Mouse (Mus musculus): ENCODE results near the gene Slc25a33. TPM values are rescaled to one million over a fixed set of nuclear protein-coding genes. Genes with fewer than 3 reads are reported as not detected.

Gene Slc25a33
- polyA plus RNA-seq, 1 experiment from 2014 or later: 5.9 TPM

GRCm38 (mm10) chr4:149705298-149705697, 68.8 kb downstream of the Slc25a33 start:
- Histone ChIP-seq H3K36me3 (no peaks in the 10 kb centered on the region), H3K9me3 (no peaks in the 10 kb centered on the region), H3K27ac (replicated peaks) (no peak overlapping the region), H3K4me2 (no peak overlapping the region), H3K27me3 (replicated peaks) (peaks cover 9% of the 10 kb centered on the region), H3K4me3 (no peak overlapping the region), H3K4me1 (peaks cover 9% of the 10 kb centered on the region), H3K9ac (no peak overlapping the region)
- ATAC-seq (ENCODE audit: extremely low read depth, insufficient number of reproducible peaks, low FRiP score, low TSS enrichment): no peak
- WGBS: 47% methylated on average over 7 of the region's 7 CpGs

- no peak within 1 kb of the TSS for H3K4me2 ChIP-seq
- H3K9me3 ChIP-seq: no peaks in the 10 kb centered on the region
- no peaks in the 10 kb centered on the region for H3K36me3 ChIP-seq
Measured at GRCm38 (mm10) chr4:149702210-149702979, 71.7 kb downstream of the Slc25a33 start, which contains the start of gene Pik3cd. Gene Pik3cd, minus strand, starts transcription at chr4:149702571.

GRCm38 (mm10) chr4:149701426-149702209, 72.5 kb downstream of the Slc25a33 start:
- Histone ChIP-seq H3K36me3 (no peaks in the 10 kb centered on the region), H3K27me3 (replicated peaks) (peaks cover 46% of the 10 kb centered on the region), H3K9ac (no peak overlapping the region), H3K4me1 (peaks cover 26% of the 10 kb centered on the region), H3K4me3 (no peak overlapping the region), H3K27ac (replicated peaks) (no peak overlapping the region), H3K9me3 (no peaks in the 10 kb centered on the region), H3K4me2 (no peak overlapping the region)
- ATAC-seq (ENCODE audit: extremely low read depth, insufficient number of reproducible peaks, low FRiP score, low TSS enrichment): no peak
- 64% methylated on average over 18 of the region's 18 CpGs for WGBS

More at GRCm38 (mm10) chr4:149702210-149702979, 71.7 kb downstream of the Slc25a33 start, which contains the start of gene Pik3cd:
- ATAC-seq (ENCODE audit: extremely low read depth, insufficient number of reproducible peaks, low FRiP score, low TSS enrichment): no peak
- Histone ChIP-seq H3K27ac (replicated peaks) (no peak within 1 kb of the TSS), H3K4me1 (peaks cover 18% of the 10 kb centered on the region), H3K4me3 (no peak within 1 kb of the TSS), H3K27me3 (replicated peaks) (peaks cover 38% of the 10 kb centered on the region), H3K9ac (no peak within 1 kb of the TSS)
- WGBS: 56% methylated on average over 19 of the region's 19 CpGs

GRCm38 (mm10) chr4:149699953-149700352, 74.1 kb downstream of the Slc25a33 start:
- H3K9ac ChIP-seq: no peak overlapping the region
- peaks cover 31% of the 10 kb centered on the region for H3K4me1 ChIP-seq
- H3K27ac ChIP-seq (replicated peaks): no peak overlapping the region
- no peak for ATAC-seq (ENCODE audit: extremely low read depth, insufficient number of reproducible peaks, low FRiP score, low TSS enrichment)
- no peak overlapping the region for H3K4me2 ChIP-seq
- no peaks in the 10 kb centered on the region for H3K9me3 ChIP-seq
- no peak overlapping the region for H3K4me3 ChIP-seq
- H3K36me3 ChIP-seq: no peaks in the 10 kb centered on the region
- H3K27me3 ChIP-seq (replicated peaks): peaks cover 46% of the 10 kb centered on the region
- WGBS: 77% methylated on average over 4 of the region's 4 CpGs

GRCm38 (mm10) chr4:149698197-149698821, 75.8 kb downstream of the Slc25a33 start:
- H3K4me2 ChIP-seq: peak overlapping the region; percentile 87
- WGBS: under 1% methylated on average over 35 of the region's 35 CpGs

GRCm38 (mm10) chr4:149697506-149698196, 76.4 kb downstream of the Slc25a33 start:
- H3K36me3 ChIP-seq: no peaks in the 10 kb centered on the region
- no peak for ATAC-seq (ENCODE audit: extremely low read depth, insufficient number of reproducible peaks, low FRiP score, low TSS enrichment)
- H3K4me2 ChIP-seq: peak overlapping the region; percentile 87
- peaks cover 46% of the 10 kb centered on the region for H3K27me3 ChIP-seq (replicated peaks)
- H3K4me1 ChIP-seq: peaks cover 28% of the 10 kb centered on the region
- H3K4me3 ChIP-seq: peak overlapping the region; percentile 60
- 17% methylated on average over 15 of the region's 15 CpGs for WGBS
- no peak overlapping the region for H3K27ac ChIP-seq (replicated peaks)
- peak overlapping the region; percentile 79 for H3K9ac ChIP-seq
- no peaks in the 10 kb centered on the region for H3K9me3 ChIP-seq

More at GRCm38 (mm10) chr4:149698197-149698821, 75.8 kb downstream of the Slc25a33 start:
- ATAC-seq (ENCODE audit: extremely low read depth, insufficient number of reproducible peaks, low FRiP score, low TSS enrichment): no peak
- Histone ChIP-seq H3K27me3 (replicated peaks) (peaks cover 46% of the 10 kb centered on the region), H3K36me3 (no peaks in the 10 kb centered on the region), H3K4me3 (peak overlapping the region; percentile 60), H3K27ac (replicated peaks) (no peak overlapping the region), H3K9ac (peak overlapping the region; percentile 79), H3K4me1 (peaks cover 31% of the 10 kb centered on the region), H3K9me3 (no peaks in the 10 kb centered on the region)

- Histone ChIP-seq H3K9me3 (no peaks in the 10 kb centered on the region), H3K4me2 (peak overlapping the region; percentile 34), H3K4me1 (peaks cover 28% of the 10 kb centered on the region), H3K27me3 (replicated peaks) (peaks cover 46% of the 10 kb centered on the region), H3K36me3 (no peaks in the 10 kb centered on the region), H3K9ac (peak overlapping the region; percentile 28; the same call in 1 of the 2 replicates), H3K27ac (replicated peaks) (no peak overlapping the region), H3K4me3 (no peak overlapping the region)
- ATAC-seq (ENCODE audit: extremely low read depth, insufficient number of reproducible peaks, low FRiP score, low TSS enrichment): no peak
- WGBS: 27% methylated on average over 16 of the region's 16 CpGs
Measured at GRCm38 (mm10) chr4:149696189-149696971, 77.7 kb downstream of the Slc25a33 start.

Small RNA genes within 50 kb of the gene (microRNA-seq; reads per million reads assigned to microRNA genes)
- gene Gm47301: not detected

Other genes with a start within 250 kb of the Slc25a33 start
- gene Clstn1, start 187.8 kb downstream of the Slc25a33 start, polyA plus RNA-seq (2015; fragmentation: Nextera tagmentation; extraction: Ambion mirVana): 9.2 and 13.6 TPM in 2 replicates
- gene Pik3cd, start 71.7 kb downstream of the Slc25a33 start, polyA plus RNA-seq (2015; fragmentation: Nextera tagmentation; extraction: Ambion mirVana): 3.0 and 3.1 TPM in 2 replicates
- 41.4 and 42.1 TPM in 2 replicates for gene Tmem201, start 36.2 kb downstream of the Slc25a33 start, polyA plus RNA-seq (2015; fragmentation: Nextera tagmentation; extraction: Ambion mirVana)
- gene Spsb1, start 180.8 kb upstream of the Slc25a33 start, polyA plus RNA-seq (2015; fragmentation: Nextera tagmentation; extraction: Ambion mirVana): 4.3 and 4.5 TPM in 2 replicates
- gene H6pd, start 234.7 kb upstream of the Slc25a33 start, polyA plus RNA-seq (2015; fragmentation: Nextera tagmentation; extraction: Ambion mirVana): 10.2 and 10.6 TPM in 2 replicates